Comparison of ENCODE assay signal across 15 mouse cellular contexts in genomic region chr11:102791682-102792445, GRCm38 (mm10). TPM values are rescaled to one million over a fixed set of nuclear protein-coding genes. Genes with fewer than 3 reads are reported as not detected.
DNase-seq lines count a peak whose midpoint lies in the region; ATAC-seq and TF ChIP-seq lines count a peak whose summit lies in the region.
"Had no signal": no experiment of that assay in that cellular context is flagged by ENCODE, and none has a peak within 500 bp of the region (broad histone marks: within the 10 kb centered on the region; RNA-seq: fewer than 3 reads in every experiment).

No protein-coding gene starts in this region.

- no peaks in the 10 kb centered on the region for H3K27me3 ChIP-seq in kidney, embryonic 15.5 days
- H3K27me3 ChIP-seq in intestine, embryonic 16.5 days (replicated peaks; ENCODE audit: control insufficient read depth, insufficient read depth, low read length): no peaks in the 10 kb centered on the region
- H3K27me3 ChIP-seq in liver, postnatal 0 days (ENCODE audit: insufficient read depth, low read length): no peaks in the 10 kb centered on the region
- H3K27me3 ChIP-seq: embryonic facial prominence, embryonic 12.5 days; forebrain, embryonic 12.5 days; limb, embryonic 15.5 days had no signal

- H3K27ac ChIP-seq in gastrocnemius, adult 2 months: peak overlapping the region; percentile 94
- peak overlapping the region; percentile 64 for H3K27ac ChIP-seq in kidney, embryonic 15.5 days
- H3K27ac ChIP-seq in intestine, embryonic 16.5 days (ENCODE audit: low read length): 0 out of 2 replicates have a peak overlapping the region, but pooled peaks have one; percentile 24
- no peak overlapping the region for H3K27ac ChIP-seq in liver, postnatal 0 days (ENCODE audit: low read depth)
- H3K27ac ChIP-seq: embryonic facial prominence, embryonic 12.5 days; forebrain, embryonic 12.5 days; limb, embryonic 15.5 days had no signal

- no peak for TF ChIP-seq EP300 in liver, postnatal 0 days (IDR thresholded peaks at IDR 0.05; ENCODE audit: low read depth)

- H3K9me3 ChIP-seq in kidney, embryonic 15.5 days (replicated peaks): no peaks in the 10 kb centered on the region
- H3K9me3 ChIP-seq in intestine, embryonic 16.5 days (ENCODE audit: control insufficient read depth, low read length): no peaks in the 10 kb centered on the region
- H3K9me3 ChIP-seq in liver, postnatal 0 days (ENCODE audit: low read length): no peaks in the 10 kb centered on the region
- H3K9me3 ChIP-seq: embryonic facial prominence, embryonic 12.5 days; forebrain, embryonic 12.5 days; limb, embryonic 15.5 days had no signal

- H3K4me2 ChIP-seq in kidney, embryonic 15.5 days: no peak overlapping the region
- no peak overlapping the region for H3K4me2 ChIP-seq in intestine, embryonic 16.5 days (ENCODE audit: low read depth, low read length)
- H3K4me2 ChIP-seq in liver, postnatal 0 days (ENCODE audit: low read depth, low read length): no peak overlapping the region
- H3K4me2 ChIP-seq: embryonic facial prominence, embryonic 12.5 days; forebrain, embryonic 12.5 days; limb, embryonic 15.5 days had no signal

- peak; percentile 78 for DNase-seq in gastrocnemius, adult 2 months
- DNase-seq in gastrocnemius, postnatal 10 days: no peak
- DNase-seq in kidney, postnatal 25 days: no peak
- DNase-seq in Muller cell, postnatal 12 days (ENCODE audit: inconsistent ontology term): peak; percentile 20
- no peak for DNase-seq in urinary bladder, postnatal 36 days (ENCODE audit: low spot score in 2 of 2)
- no peak for DNase-seq in liver, postnatal 0 days
- DNase-seq: cerebellum, postnatal 10 days; layer of hippocampus, postnatal 36 days; midbrain, embryonic 14.5 days; right cerebral cortex, adult 18-20 months had no signal

- WGBS in kidney, embryonic 15.5 days: 19% methylated on average over 14 of the region's 14 CpGs
- WGBS in intestine, embryonic 16.5 days: 45% methylated on average over 14 of the region's 14 CpGs
- 55% methylated on average over 14 of the region's 14 CpGs for WGBS in liver, postnatal 0 days (ENCODE audit: insufficient replicate concordance)

- intact Hi-C loops in gastrocnemius, adult 2 months (cut with DNase I): no loop called here

- H3K4me1 ChIP-seq in kidney, embryonic 15.5 days: peaks cover 38% of the 10 kb centered on the region
- H3K4me1 ChIP-seq in intestine, embryonic 16.5 days (ENCODE audit: control insufficient read depth, insufficient read depth, low read length): peaks cover 7% of the 10 kb centered on the region; the same call in 1 of the 2 replicates
- no peaks in the 10 kb centered on the region for H3K4me1 ChIP-seq in liver, postnatal 0 days (ENCODE audit: insufficient read depth)
- H3K4me1 ChIP-seq: forebrain, embryonic 12.5 days had no signal

- TF ChIP-seq CTCF in gastrocnemius, adult 2 months (IDR thresholded peaks at IDR 0.05): no peak
- TF ChIP-seq CTCF in liver, postnatal 0 days (IDR thresholded peaks at IDR 0.05; ENCODE audit: low read depth): no peak

- H3K9ac ChIP-seq in kidney, embryonic 15.5 days: no peak overlapping the region
- 0 out of 2 replicates have a peak overlapping the region, but pooled peaks have one; percentile 12 for H3K9ac ChIP-seq in intestine, embryonic 16.5 days (ENCODE audit: low read depth, low read length)
- no peak overlapping the region for H3K9ac ChIP-seq in liver, postnatal 0 days (replicated peaks)
- H3K9ac ChIP-seq: embryonic facial prominence, embryonic 12.5 days; forebrain, embryonic 12.5 days; limb, embryonic 15.5 days had no signal

- H3K36me3 ChIP-seq in kidney, embryonic 15.5 days: peaks cover 11% of the 10 kb centered on the region; the same call in 1 of the 2 replicates
- no peaks in the 10 kb centered on the region for H3K36me3 ChIP-seq in intestine, embryonic 16.5 days (ENCODE audit: control insufficient read depth, insufficient read depth, low read length)
- no peaks in the 10 kb centered on the region for H3K36me3 ChIP-seq in liver, postnatal 0 days (replicated peaks; ENCODE audit: insufficient read depth, low read length)

- H3K4me3 ChIP-seq in gastrocnemius, adult 2 months: peak overlapping the region; percentile 61
- H3K4me3 ChIP-seq in kidney, embryonic 15.5 days (replicated peaks): no peak overlapping the region
- no peak overlapping the region for H3K4me3 ChIP-seq in intestine, embryonic 16.5 days (ENCODE audit: low read length)
- H3K4me3 ChIP-seq in liver, postnatal 0 days (ENCODE audit: low read depth, low read length): no peak overlapping the region
- H3K4me3 ChIP-seq: embryonic facial prominence, embryonic 12.5 days; forebrain, embryonic 12.5 days; limb, embryonic 15.5 days had no signal

- 0 out of 2 replicates have a peak, but pooled peaks have one; percentile 18 for ATAC-seq in kidney, embryonic 15.5 days (replicated peaks; ENCODE audit: low FRiP score)
- ATAC-seq in intestine, embryonic 16.5 days: no peak
- ATAC-seq in liver, postnatal 0 days: no peak

RNA-seq across cellular contexts. Expression of gene Gjc1, which starts 27.6 kb away (rescaled TPM):
- 1 to 10 TPM; 4.4 to 6.4 TPM for total RNA-seq in gastrocnemius, adult 2 months (2021)
- 10 to 100 TPM; 23.7 to 27.6 TPM for total RNA-seq in gastrocnemius, postnatal 10 days (2021)
- 59.2 and 63.7 TPM in 2 replicates for polyA plus RNA-seq in kidney, embryonic 15.5 days (2015; fragmentation: Nextera tagmentation; extraction: Ambion mirVana)
- 24.9 and 26.2 TPM in 2 replicates for polyA plus RNA-seq in intestine, embryonic 16.5 days (2015; fragmentation: Nextera tagmentation; extraction: Ambion mirVana)
- polyA plus RNA-seq in liver, postnatal 0 days (2015; fragmentation: Nextera tagmentation; extraction: Ambion mirVana): 1.4 and 1.6 TPM in 2 replicates

RNA-seq across cellular contexts. Expression of gene Adam11, which starts 30.6 kb away (rescaled TPM):
- total RNA-seq in gastrocnemius, adult 2 months (2021): under 1 TPM; 0.33 to 0.67 TPM
- 1 to 10 TPM; 2.2 to 3.0 TPM for total RNA-seq in gastrocnemius, postnatal 10 days (2021)
- polyA plus RNA-seq in kidney, embryonic 15.5 days (2015; fragmentation: Nextera tagmentation; extraction: Ambion mirVana): 7.9 and 11.3 TPM in 2 replicates
- polyA plus RNA-seq in intestine, embryonic 16.5 days (2015; fragmentation: Nextera tagmentation; extraction: Ambion mirVana): 2.4 and 3.1 TPM in 2 replicates
- 0.20 and 0.22 TPM in 2 replicates for polyA plus RNA-seq in liver, postnatal 0 days (2015; fragmentation: Nextera tagmentation; extraction: Ambion mirVana)

RNA-seq across cellular contexts. Expression of gene Higd1b, which starts 43.8 kb away (rescaled TPM):
- total RNA-seq in gastrocnemius, adult 2 months (2021): 1 to 10 TPM; 2.4 to 5.4 TPM
- 1 to 10 TPM; 2.8 to 4.2 TPM for total RNA-seq in gastrocnemius, postnatal 10 days (2021)
- polyA plus RNA-seq in kidney, embryonic 15.5 days (2015; fragmentation: Nextera tagmentation; extraction: Ambion mirVana): 0.48 and 0.71 TPM in 2 replicates
- 0.55 and 0.62 TPM in 2 replicates for polyA plus RNA-seq in intestine, embryonic 16.5 days (2015; fragmentation: Nextera tagmentation; extraction: Ambion mirVana)
- not detected in 2 replicates for polyA plus RNA-seq in liver, postnatal 0 days (2015; fragmentation: Nextera tagmentation; extraction: Ambion mirVana)
- polyA plus RNA-seq: embryonic facial prominence, embryonic 12.5 days; forebrain, embryonic 12.5 days had no signal

Comparison
In these comparisons a context has a peak if more than half of its experiments do, and no peak if none do; other contexts are left out.
1. DNase-seq: peak in gastrocnemius, adult 2 months (single experiment) and Muller cell, postnatal 12 days (single experiment); none in gastrocnemius, postnatal 10 days (single experiment), kidney, postnatal 25 days (0 of 2), urinary bladder, postnatal 36 days (0 of 2) and liver, postnatal 0 days (single experiment).
2. RNA of gene Gjc1, which starts 27.6 kb away (polyA plus RNA-seq): 59.2 to 63.7 TPM in kidney, embryonic 15.5 days and 24.9 to 26.2 TPM in intestine, embryonic 16.5 days; 1.4 to 1.6 TPM in liver, postnatal 0 days; every median in the first group is over 10 times any median in the second.